Mouse (Mus musculus) c-Kit-negative CD71-positive TER-119-positive erythroid progenitor cells, embryonic 14.5 days (primary cell): ENCODE data around the gene Rab1b.

Experiments
- DNase-seq: peaks from one replicate; pipeline ENCODE4 v3.0.0-alpha.2; 2013; ENCODE audit warnings: low read depth, low spot score

Gene Rab1b

DNA sequence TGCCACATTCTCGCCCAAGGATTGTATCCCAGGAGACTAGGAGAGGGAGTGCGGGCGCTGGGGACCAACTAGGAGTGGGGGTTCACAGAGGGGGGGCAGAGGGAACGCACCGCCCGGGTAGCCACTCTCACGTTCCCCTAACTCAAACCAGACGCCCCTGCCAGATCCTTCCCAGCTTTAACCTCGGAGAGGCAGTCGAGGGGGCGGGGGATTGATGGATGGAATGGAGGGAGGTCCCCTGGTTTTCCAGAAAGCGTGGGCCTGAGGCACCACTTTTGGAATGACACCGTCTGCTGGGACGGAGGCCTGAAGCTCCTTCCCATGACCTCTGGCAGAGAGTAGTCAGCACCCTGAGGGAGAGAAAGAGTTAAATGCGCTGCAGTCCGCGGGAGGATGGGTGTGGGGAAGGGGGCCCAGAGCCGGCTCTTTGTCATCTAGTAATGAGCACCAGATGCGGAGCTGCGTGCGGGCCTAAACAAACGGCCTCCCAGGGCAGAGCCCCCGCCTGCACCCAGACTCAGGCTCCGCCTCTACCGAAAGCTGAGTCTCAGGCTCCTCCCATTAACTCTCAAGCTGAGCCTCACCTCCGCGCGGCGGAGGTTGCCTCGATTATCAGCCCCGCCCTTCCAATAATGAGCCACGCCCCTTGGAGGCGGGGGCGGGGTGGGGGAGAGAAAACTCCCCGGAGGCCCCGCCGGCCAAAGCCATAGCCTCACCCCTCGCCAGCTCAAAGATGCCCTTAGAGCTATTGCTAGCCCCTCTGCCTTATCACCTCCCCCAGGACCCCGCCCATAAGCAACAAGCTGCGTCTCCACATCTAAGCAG is 35.1 kb downstream of the Rab1b start:
- DNase-seq, result peak; percentile 76

DNA sequence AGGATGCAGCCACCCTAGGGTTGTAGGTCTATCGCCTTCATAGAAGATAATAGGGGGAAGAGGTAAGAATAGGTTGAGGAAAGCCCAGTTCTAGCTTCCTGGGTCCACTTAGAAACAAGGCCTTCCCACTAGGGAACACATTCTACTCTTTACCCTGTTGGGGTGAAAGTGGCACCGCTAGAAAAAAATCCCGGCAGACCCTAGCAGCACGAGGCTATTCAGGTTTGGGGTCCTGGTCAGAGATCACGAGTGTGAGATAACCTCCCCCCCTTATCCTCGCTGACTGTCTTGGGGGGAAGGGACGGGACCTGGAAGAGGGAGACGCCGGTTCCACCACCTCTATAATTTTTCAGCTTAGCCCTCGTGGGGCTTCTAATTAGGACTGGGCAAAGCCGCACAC is 35.8 kb downstream of the Rab1b start:
- DNase-seq, result no peak

- DNase-seq, result no peak
Observed at GRCm38 (mm10) chr19:5069978-5070377, 36.9 kb downstream of the Rab1b start.

GRCm38 (mm10) chr19:5069486-5069885 is 37.4 kb downstream of the Rab1b start:
- DNase-seq, result no peak

- DNase-seq, result no peak
Observed at GRCm38 (mm10) chr19:5068570-5069234, 38.2 kb downstream of the Rab1b start.

DNA sequence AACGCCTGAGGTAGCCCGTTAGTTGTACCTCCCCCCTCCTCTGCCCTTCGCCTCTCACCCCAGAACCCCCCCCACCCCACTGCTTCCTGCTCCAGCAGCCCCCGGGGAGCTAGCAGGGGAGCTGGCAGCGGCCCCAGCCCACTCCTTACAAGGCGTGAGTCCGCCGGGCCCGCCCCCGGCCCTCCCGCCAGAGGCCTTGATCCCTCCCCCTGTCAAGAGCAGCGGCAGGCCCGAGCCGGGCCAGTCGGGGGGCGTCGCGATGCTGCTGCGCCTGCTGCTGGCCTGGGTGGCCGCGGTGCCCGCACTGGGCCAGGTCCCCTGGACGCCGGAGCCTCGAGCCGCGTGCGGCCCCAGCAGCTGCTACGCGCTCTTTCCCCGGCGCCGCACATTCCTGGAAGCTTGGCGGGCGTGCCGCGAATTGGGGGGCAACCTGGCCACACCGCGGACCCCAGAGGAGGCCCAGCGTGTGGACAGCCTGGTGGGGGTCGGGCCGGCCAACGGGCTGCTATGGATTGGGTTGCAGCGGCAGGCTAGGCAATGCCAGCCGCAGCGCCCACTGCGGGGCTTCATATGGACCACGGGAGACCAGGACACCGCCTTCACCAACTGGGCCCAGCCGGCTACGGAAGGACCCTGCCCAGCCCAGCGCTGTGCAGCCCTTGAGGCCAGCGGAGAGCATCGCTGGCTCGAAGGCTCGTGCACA is 38.9 kb downstream of the Rab1b start, which contains the start of gene Cd248:
TSS of gene Cd248 (plus strand) at position 212 of the 703 bp plus-strand sequence.
- no peak for DNase-seq

DNA sequence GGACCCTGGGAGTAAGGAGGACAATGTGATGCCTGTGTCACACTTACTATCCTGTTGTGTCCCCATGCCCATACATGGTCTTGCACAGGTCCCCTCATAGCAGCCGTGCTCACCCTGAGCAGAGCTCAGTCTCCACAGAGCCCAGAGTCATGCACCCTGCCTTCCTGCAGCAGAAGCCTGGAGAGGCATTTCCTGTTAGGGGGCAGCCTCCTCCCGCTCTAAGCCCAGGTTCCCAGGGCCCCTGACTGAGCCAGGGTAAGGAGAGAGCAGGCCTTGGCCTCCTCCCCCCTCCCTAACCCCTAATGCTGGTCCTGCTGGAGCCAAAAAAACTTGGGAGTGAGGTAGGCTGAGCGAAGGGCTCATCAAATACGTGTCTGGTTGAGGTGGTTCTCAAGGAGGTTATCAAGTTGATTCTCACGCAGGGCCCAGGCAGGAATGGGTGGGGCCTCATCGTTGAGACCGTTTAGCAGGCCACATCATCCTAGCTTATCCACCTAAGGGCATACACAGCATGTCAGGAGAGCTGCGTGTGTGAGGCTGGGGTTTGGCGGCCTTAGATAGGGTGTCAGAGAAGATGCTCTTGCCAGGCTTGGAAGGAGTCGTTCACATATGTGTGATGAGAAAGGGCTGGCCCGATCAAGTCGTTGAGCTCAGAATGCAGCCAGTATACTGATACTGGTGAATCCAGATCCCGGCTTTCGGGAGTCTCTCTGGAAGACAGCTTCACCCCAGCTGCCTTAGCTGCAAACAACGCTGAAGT is 39.7 kb downstream of the Rab1b start:
- DNase-seq, result peak; percentile 40

GRCm38 (mm10) chr19:5065104-5065503 is 41.8 kb downstream of the Rab1b start:
- DNase-seq, result no peak

DNA sequence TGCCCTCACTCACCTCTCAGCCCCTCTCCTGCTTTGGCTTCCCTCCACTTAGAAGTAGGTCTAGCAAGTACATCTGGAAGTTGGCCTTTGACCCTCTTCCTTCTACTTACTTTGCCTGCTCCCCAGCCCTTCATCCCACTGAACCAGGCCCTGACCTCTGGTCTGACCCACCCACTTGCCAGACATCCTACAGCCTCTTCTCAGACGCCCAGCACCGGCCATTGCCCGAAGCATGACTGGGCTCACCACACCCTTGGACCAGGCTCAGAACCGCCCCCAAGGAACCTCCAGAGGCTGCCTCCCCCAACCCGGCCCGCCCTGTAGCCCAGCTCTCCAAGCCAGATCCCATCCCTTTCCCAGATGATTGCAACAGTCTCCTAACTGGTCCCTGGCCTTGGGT is 44.4 kb downstream of the Rab1b start:
- DNase-seq, result no peak

- DNase-seq, result no peak
Observed at GRCm38 (mm10) chr19:5062041-5062440, 44.8 kb downstream of the Rab1b start.

- DNase-seq, result no peak
Observed at GRCm38 (mm10) chr19:5060365-5061330, 46.2 kb downstream of the Rab1b start.

GRCm38 (mm10) chr19:5058801-5059771 is 47.8 kb downstream of the Rab1b start:
- no peak for DNase-seq

DNA sequence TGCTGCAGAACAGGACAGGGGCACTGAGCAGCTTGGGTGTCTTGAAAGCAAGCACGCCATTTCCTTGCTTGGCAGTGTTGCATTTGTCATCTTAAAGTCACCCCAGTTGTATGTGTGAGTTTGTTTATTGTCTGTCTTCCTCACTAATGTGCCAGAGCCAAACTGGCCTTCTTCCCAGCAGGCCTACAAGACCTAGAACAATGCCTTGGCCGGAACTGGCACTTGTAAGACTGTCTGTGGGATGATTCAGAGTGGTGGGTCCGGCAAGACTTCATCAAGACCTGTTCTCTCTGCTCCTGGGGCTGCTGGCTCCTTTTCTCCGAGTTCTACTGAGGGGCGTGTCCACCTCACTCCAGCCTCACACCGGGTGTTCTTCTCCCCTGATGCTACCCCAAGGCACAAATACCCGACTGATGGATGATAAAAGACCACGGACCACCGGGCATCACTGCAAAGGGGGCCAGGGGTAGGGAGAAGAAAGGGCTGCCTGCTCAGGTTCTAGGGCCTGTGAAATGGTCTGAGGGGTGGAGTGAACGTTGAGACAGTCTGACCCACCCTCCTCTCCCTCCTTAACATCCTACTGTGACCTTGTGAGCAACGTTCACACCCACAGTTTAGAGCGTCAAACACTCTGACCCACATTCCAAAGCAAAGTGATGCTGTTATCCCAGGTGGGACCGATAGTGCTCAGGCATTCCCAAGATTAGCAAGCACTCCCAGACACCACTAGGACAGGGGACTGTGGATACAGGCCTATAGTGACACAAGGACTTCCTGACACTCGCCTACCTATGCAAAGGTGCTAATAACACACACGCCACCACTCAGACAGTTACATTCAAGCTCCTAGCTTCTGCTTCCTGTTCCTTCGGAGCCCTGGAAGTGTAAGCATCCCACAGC is 48.7 kb downstream of the Rab1b start:
- DNase-seq, result no peak

DNA sequence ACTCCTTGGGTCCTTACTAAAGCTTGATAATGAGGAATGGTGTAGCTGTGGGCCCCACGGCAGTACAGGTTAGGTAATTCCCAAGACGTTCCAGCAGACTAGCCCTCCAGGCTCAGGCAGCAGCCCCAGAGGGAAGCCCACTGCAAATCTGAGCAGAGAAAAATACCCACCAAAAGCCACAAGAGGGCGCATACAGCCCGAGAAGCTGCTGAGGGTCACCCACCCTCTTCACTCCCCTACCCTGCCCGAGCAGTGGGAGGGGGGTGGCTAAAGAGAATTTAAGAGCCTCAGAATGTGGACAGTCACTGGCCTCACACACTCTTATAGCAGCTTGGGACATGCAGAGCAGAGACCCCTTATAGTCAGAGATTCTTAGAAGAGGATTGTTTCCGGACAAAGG is 50.6 kb downstream of the Rab1b start:
- DNase-seq, result no peak

GRCm38 (mm10) chr19:5053909-5054308 is 53.0 kb downstream of the Rab1b start:
- no peak for DNase-seq

- DNase-seq, result no peak
Observed at GRCm38 (mm10) chr19:5052853-5053252, 54.0 kb downstream of the Rab1b start.

DNA sequence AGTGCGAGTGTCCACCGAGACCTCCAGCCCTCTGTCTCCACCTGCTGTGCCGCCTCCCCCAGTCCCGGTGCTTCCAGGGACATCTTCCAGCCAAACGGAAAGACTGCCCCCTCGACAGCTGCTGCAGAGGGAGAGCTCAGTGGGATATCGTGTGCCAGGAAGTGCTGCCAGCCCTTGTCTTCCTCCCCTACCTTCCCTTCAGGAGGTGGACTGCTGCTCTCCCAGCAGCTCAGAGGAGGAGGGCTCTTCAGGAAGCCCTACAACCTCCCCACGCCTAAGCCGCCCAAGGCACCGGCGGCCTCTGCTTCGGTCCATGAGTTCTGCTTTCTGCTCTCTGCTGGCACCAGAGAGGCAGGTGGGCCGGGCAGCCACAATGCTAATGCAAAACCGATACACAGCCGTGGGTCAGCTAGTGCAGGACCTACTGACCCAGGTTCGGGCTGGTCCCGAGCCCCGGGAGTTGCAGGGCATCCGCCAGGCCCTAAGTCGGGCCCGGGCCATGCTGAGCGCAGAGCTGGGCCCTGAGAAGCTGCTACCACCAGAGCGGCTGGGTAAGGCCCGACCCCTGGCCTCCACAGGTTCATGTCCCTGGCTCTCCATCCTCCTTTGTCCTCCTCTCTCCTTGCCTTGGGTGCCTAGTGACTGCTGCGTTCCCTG is 54.6 kb downstream of the Rab1b start:
- DNase-seq, result no peak

GRCm38 (mm10) chr19:5051515-5051914 is 55.4 kb downstream of the Rab1b start:
- no peak for DNase-seq
